Mouse (Mus musculus): Measurements from ENCODE around the gene Dhx38. TPM values are rescaled to one million over a fixed set of nuclear protein-coding genes. Genes with fewer than 3 reads are reported as not detected.

Gene Dhx38
- polyA plus RNA-seq, 1 experiment from 2014 or later, result 11.4 TPM

DNA sequence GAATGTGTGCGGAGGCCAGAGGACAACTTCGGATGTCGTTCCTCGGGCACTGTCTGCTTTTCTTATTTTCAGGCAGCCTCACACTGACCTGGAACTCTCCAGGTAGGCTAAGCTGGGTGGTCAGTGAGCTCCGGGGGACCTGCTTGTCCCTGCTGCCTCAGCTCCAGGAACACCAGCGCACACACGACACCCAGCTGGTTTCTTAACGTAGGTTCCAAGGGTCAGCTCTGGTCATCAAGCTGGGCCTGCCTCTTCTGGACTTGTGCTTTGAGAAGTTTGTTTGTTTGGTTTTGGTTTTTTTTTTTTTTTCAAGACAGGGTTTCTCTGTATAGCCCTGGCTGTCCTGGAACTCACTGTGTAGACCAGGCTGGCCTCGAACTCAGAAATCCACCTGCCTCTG, 25.2 kb upstream of the Dhx38 start:
- peaks cover 16% of the 10 kb centered on the region; the same call in 1 of the 2 replicates for H3K36me3 ChIP-seq
- no peak overlapping the region for H3K27ac ChIP-seq
- H3K4me3 ChIP-seq, result no peak overlapping the region
- no peaks in the 10 kb centered on the region for H3K4me1 ChIP-seq (replicated peaks)
- WGBS, result 88% methylated on average over 9 of the region's 9 CpGs
- H3K9me3 ChIP-seq (replicated peaks), result no peaks in the 10 kb centered on the region
- H3K9ac ChIP-seq, result no peak overlapping the region
- no peak for ATAC-seq (replicated peaks; ENCODE audit: insufficient number of reproducible peaks, insufficient read depth, low FRiP score, low read depth)
- H3K27me3 ChIP-seq, result no peaks in the 10 kb centered on the region
- H3K4me2 ChIP-seq, result no peak overlapping the region

GRCm38 (mm10) chr8:109586972-109587504, 21.4 kb upstream of the Dhx38 start:
- H3K36me3 ChIP-seq, result no peaks in the 10 kb centered on the region
- WGBS, result 49% methylated on average over 7 of the region's 7 CpGs
- H3K27me3 ChIP-seq, result no peaks in the 10 kb centered on the region
- peaks cover 4% of the 10 kb centered on the region; the same call in 1 of the 2 replicates for H3K9me3 ChIP-seq (replicated peaks)
- no peak overlapping the region for H3K27ac ChIP-seq
- no peak overlapping the region for H3K4me3 ChIP-seq
- no peak overlapping the region for H3K4me2 ChIP-seq
- no peak for ATAC-seq (replicated peaks; ENCODE audit: insufficient number of reproducible peaks, insufficient read depth, low FRiP score, low read depth)
- H3K9ac ChIP-seq, result no peak overlapping the region
- H3K4me1 ChIP-seq (replicated peaks), result no peaks in the 10 kb centered on the region

GRCm38 (mm10) chr8:109585652-109586051, 20.0 kb upstream of the Dhx38 start:
- H3K27me3 ChIP-seq, result no peaks in the 10 kb centered on the region
- H3K4me3 ChIP-seq, result no peak overlapping the region
- H3K9me3 ChIP-seq (replicated peaks), result peaks cover 4% of the 10 kb centered on the region; the same call in 1 of the 2 replicates
- H3K9ac ChIP-seq, result no peak overlapping the region
- no peak overlapping the region for H3K4me2 ChIP-seq
- no peak overlapping the region for H3K27ac ChIP-seq
- no peak for ATAC-seq (replicated peaks; ENCODE audit: insufficient number of reproducible peaks, insufficient read depth, low FRiP score, low read depth)
- no peaks in the 10 kb centered on the region for H3K4me1 ChIP-seq (replicated peaks)
- no peaks in the 10 kb centered on the region for H3K36me3 ChIP-seq

GRCm38 (mm10) chr8:109584830-109585229, 19.2 kb upstream of the Dhx38 start:
- Histone ChIP-seq H3K9ac (no peak overlapping the region), H3K36me3 (no peaks in the 10 kb centered on the region), H3K4me2 (no peak overlapping the region), H3K27me3 (no peaks in the 10 kb centered on the region), H3K27ac (no peak overlapping the region), H3K9me3 (replicated peaks) (peaks cover 4% of the 10 kb centered on the region; the same call in 1 of the 2 replicates), H3K4me3 (no peak overlapping the region), H3K4me1 (replicated peaks) (no peaks in the 10 kb centered on the region)
- WGBS, result 71% methylated on average over 3 of the region's 3 CpGs
- no peak for ATAC-seq (replicated peaks; ENCODE audit: insufficient number of reproducible peaks, insufficient read depth, low FRiP score, low read depth)

DNA sequence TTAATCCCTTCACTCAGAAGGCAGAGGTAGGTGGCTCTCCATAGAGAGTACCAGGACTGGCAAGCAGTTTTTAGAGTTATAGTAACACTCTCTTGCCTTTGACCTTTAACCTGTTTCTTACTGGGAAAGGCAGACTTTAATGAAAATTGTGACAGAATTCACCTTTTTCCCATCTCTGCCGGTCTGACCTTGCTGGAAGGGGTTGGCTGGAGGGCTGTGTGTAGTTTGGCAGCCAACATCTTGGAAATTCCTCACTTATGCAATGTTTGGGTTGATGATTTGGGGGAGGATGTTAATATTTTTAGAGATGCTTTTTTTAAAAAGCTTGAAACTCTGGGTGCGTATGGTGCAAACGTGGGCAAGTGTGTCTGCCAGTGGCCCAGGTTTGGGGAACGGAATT, 18.6 kb upstream of the Dhx38 start:
- Histone ChIP-seq H3K4me3 (no peak overlapping the region), H3K27ac (no peak overlapping the region), H3K4me1 (replicated peaks) (no peaks in the 10 kb centered on the region), H3K9me3 (replicated peaks) (peaks cover 4% of the 10 kb centered on the region; the same call in 1 of the 2 replicates), H3K27me3 (no peaks in the 10 kb centered on the region), H3K36me3 (no peaks in the 10 kb centered on the region), H3K9ac (no peak overlapping the region), H3K4me2 (no peak overlapping the region)
- WGBS, result 74% methylated on average over 4 of the region's 4 CpGs
- no peak for ATAC-seq (replicated peaks; ENCODE audit: insufficient number of reproducible peaks, insufficient read depth, low FRiP score, low read depth)

- H3K9me3 ChIP-seq (replicated peaks), result peaks cover 2% of the 10 kb centered on the region; the same call in 1 of the 2 replicates
- H3K4me2 ChIP-seq, result no peak within 1 kb of the TSS
- no peak for ATAC-seq (replicated peaks; ENCODE audit: insufficient number of reproducible peaks, insufficient read depth, low FRiP score, low read depth)
- 66% methylated on average over 8 of the region's 8 CpGs for WGBS
- no peak within 1 kb of the TSS for H3K9ac ChIP-seq
- no peak within 1 kb of the TSS for H3K4me3 ChIP-seq
- no peak within 1 kb of the TSS for H3K27ac ChIP-seq
- H3K27me3 ChIP-seq, result no peaks in the 10 kb centered on the region
- no peaks in the 10 kb centered on the region for H3K4me1 ChIP-seq (replicated peaks)
- no peaks in the 10 kb centered on the region for H3K36me3 ChIP-seq
Measured at GRCm38 (mm10) chr8:109578900-109579301, 13.2 kb upstream of the Dhx38 start, which contains the start of gene Hp. Gene Hp (minus strand): TSS chr8:109579172.

DNA sequence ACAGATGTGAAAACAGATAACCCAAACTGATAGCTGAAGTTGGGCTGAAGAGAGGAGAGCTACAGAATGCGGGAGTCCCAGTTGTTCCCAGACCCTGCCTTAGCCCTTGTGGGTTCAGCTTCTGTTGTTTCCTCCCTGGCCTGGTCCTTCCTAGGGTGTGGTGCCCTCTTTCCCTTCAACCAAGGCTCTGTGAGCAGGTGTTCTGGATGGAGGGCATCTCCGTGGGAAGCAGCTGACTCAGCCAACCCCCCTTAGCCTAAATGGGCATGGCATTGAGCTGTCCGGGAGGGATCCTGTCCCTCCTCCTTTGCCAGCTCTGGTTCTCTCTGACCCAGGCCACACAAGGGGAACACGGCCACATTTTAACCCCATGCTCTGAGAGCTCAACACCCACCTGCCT, 10.7 kb upstream of the Dhx38 start:
- Histone ChIP-seq H3K27me3 (no peaks in the 10 kb centered on the region), H3K4me1 (replicated peaks) (no peaks in the 10 kb centered on the region), H3K4me3 (no peak overlapping the region), H3K9ac (no peak overlapping the region), H3K27ac (no peak overlapping the region), H3K9me3 (replicated peaks) (no peaks in the 10 kb centered on the region), H3K36me3 (peaks cover 6% of the 10 kb centered on the region), H3K4me2 (no peak overlapping the region)
- WGBS, result 73% methylated on average over 4 of the region's 4 CpGs
- no peak for ATAC-seq (replicated peaks; ENCODE audit: insufficient number of reproducible peaks, insufficient read depth, low FRiP score, low read depth)

- ATAC-seq (replicated peaks; ENCODE audit: insufficient number of reproducible peaks, insufficient read depth, low FRiP score, low read depth), result no peak
- H3K4me3 ChIP-seq, result no peak overlapping the region
Measured at GRCm38 (mm10) chr8:109571139-109571538, 5.5 kb upstream of the Dhx38 start.

DNA sequence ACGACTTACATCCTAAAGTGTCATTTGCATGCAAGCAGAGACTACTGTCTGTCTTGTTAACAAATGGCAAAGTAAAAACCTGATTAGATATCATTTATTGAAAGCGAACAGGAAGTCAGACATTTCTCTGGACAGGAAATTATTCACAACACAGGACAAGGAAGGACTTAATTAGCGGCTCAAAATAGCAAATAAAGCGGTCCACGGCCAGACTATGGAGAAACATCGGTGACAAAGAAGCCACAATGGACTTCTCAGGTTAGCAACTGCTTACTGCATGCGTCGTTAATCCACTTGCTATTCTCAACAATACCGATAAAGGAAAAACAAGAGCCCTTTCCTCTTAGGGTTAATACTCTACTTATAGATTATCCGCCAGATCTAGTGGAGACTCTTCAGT, 895 bp downstream of the Dhx38 start:
- Histone ChIP-seq H3K9ac (peak overlapping the region; percentile 86), H3K27ac (peak overlapping the region; percentile 91), H3K9me3 (replicated peaks) (no peaks in the 10 kb centered on the region), H3K4me3 (peak overlapping the region; percentile 82), H3K27me3 (no peaks in the 10 kb centered on the region), H3K4me2 (peak overlapping the region; percentile 81), H3K4me1 (replicated peaks) (peaks cover 13% of the 10 kb centered on the region), H3K36me3 (peaks cover 30% of the 10 kb centered on the region)
- 3% methylated on average over 10 of the region's 10 CpGs for WGBS
- ATAC-seq (replicated peaks; ENCODE audit: insufficient number of reproducible peaks, insufficient read depth, low FRiP score, low read depth), result no peak

More at GRCm38 (mm10) chr8:109571139-109571538, 5.5 kb upstream of the Dhx38 start:
- WGBS, result 84% methylated on average over 12 of the region's 12 CpGs
- Histone ChIP-seq H3K27me3 (no peaks in the 10 kb centered on the region), H3K4me1 (replicated peaks) (peaks cover 5% of the 10 kb centered on the region), H3K27ac (no peak overlapping the region), H3K4me2 (no peak overlapping the region), H3K9ac (no peak overlapping the region), H3K9me3 (replicated peaks) (no peaks in the 10 kb centered on the region), H3K36me3 (peaks cover 12% of the 10 kb centered on the region)

DNA sequence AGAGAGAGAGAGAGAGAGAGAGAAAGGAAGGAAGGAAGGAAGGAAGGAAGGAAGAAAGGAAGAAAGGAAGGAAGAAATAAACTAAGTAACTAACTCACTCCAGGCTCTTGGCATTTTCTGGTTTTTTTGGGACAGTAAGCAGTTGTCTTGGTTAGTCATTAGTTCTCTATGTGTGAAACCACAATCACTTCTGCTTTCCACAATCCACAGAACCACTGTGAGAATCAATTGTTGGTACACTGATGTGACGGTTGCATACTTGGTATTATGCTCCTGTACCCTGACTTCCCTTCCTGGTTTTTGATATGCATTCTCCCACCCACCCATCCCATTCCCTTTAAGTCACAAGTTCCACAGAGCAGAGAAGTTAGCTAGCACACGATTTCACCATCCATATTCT, 1.8 kb downstream of the Dhx38 start:
- no peak for ATAC-seq (replicated peaks; ENCODE audit: insufficient number of reproducible peaks, insufficient read depth, low FRiP score, low read depth)
- Histone ChIP-seq H3K27me3 (no peaks in the 10 kb centered on the region), H3K4me2 (peak overlapping the region; percentile 81; the same call in 1 of the 2 replicates), H3K27ac (no peak overlapping the region), H3K9ac (no peak overlapping the region), H3K9me3 (replicated peaks) (no peaks in the 10 kb centered on the region), H3K4me3 (no peak overlapping the region), H3K36me3 (peaks cover 38% of the 10 kb centered on the region), H3K4me1 (replicated peaks) (peaks cover 13% of the 10 kb centered on the region)
- 74% methylated on average over 2 of the region's 2 CpGs for WGBS

DNA sequence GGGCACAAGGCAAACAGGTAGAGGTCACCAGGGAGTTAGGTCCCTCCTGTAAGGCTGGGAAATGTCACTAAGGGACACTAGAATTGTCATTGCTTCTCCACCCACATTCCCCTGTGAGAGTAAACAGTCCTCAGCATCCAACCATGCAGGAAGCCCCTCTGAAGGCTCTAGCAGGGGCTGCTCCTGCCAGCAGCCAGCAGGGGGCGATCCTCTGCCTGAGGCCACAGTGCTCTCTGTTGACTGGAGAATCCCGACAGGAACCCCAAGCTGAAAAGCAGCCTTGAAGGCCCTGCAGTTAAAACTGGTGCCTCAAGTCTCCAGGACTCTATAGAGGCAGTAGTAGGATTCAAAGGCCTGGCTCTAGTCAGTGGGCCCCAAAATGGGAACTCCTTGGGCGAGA, 14.0 kb downstream of the Dhx38 start:
- no peak for ATAC-seq (replicated peaks; ENCODE audit: insufficient number of reproducible peaks, insufficient read depth, low FRiP score, low read depth)
- Histone ChIP-seq H3K4me1 (replicated peaks) (no peaks in the 10 kb centered on the region), H3K9me3 (replicated peaks) (no peaks in the 10 kb centered on the region), H3K9ac (no peak overlapping the region), H3K4me3 (no peak overlapping the region), H3K4me2 (no peak overlapping the region), H3K36me3 (peaks cover 94% of the 10 kb centered on the region), H3K27ac (no peak overlapping the region), H3K27me3 (no peaks in the 10 kb centered on the region)
- 45% methylated on average over 3 of the region's 3 CpGs for WGBS

- Histone ChIP-seq H3K27ac (no peak overlapping the region), H3K4me2 (no peak overlapping the region), H3K36me3 (peaks cover 23% of the 10 kb centered on the region), H3K9me3 (replicated peaks) (no peaks in the 10 kb centered on the region), H3K4me3 (no peak overlapping the region), H3K4me1 (replicated peaks) (no peaks in the 10 kb centered on the region), H3K9ac (no peak overlapping the region), H3K27me3 (no peaks in the 10 kb centered on the region)
- 35% methylated on average over 3 of the region's 3 CpGs for WGBS
- ATAC-seq (replicated peaks; ENCODE audit: insufficient number of reproducible peaks, insufficient read depth, low FRiP score, low read depth), result no peak
Measured at GRCm38 (mm10) chr8:109544049-109544448, 21.6 kb downstream of the Dhx38 start.

All from heart, embryonic 15.5 days (tissue).